Comparison of ENCODE assay signal across 8 mouse cellular contexts in the genomic region with DNA sequence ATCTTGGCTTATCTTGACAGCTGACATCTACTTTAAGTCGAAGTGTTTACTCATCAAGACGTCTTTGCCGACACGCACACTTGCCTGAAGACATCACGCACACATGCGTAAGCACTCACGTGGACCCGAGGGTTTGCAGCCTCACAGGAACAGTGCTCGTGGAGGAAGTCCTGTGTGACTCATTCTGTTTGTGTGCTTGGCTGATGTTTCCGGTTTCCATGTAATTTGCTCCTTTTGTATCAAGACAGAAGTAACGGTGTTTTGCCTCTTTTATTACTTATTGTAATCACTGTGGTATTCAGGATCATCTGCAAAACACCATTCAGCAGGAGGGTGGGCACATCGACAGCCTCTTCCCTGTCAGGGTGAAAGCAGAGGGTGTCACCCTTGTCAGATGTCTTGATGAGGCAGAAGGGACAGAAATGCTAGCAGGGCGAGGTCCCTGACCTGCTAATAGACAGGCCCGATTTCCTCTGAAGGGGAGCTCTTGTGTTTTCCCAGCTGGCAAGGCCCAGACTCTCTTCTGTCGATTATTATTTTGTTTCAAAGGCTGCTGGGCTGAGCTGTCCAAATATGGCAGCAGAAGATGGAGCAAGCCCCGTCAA.
DNase-seq lines count a peak whose midpoint lies in the region; ATAC-seq and TF ChIP-seq lines count a peak whose summit lies in the region.

No protein-coding gene starts in this region.

- WGBS in embryonic facial prominence, embryonic 13.5 days: 59% methylated on average over 16 of the region's 16 CpGs
- WGBS in kidney, postnatal 0 days: 51% methylated on average over 16 of the region's 16 CpGs
- 63% methylated on average over 16 of the region's 16 CpGs for WGBS in midbrain, postnatal 0 days

- no peak overlapping the region for H3K4me3 ChIP-seq in embryonic facial prominence, embryonic 13.5 days
- no peak overlapping the region for H3K4me3 ChIP-seq in kidney, postnatal 0 days (replicated peaks; ENCODE audit: low read depth, low read length)
- no peak overlapping the region for H3K4me3 ChIP-seq in midbrain, postnatal 0 days (ENCODE audit: low read depth, low read length)

- peak overlapping the region; percentile 40 for H3K27ac ChIP-seq in embryonic facial prominence, embryonic 13.5 days
- peak overlapping the region; percentile 73 for H3K27ac ChIP-seq in kidney, postnatal 0 days
- H3K27ac ChIP-seq in midbrain, postnatal 0 days (ENCODE audit: low read depth, low read length): no peak overlapping the region

- no peaks in the 10 kb centered on the region for H3K36me3 ChIP-seq in embryonic facial prominence, embryonic 13.5 days
- H3K36me3 ChIP-seq in kidney, postnatal 0 days (ENCODE audit: insufficient read depth, low read length): no peaks in the 10 kb centered on the region
- no peaks in the 10 kb centered on the region for H3K36me3 ChIP-seq in midbrain, postnatal 0 days (ENCODE audit: insufficient read depth, low read length)

- no peak for ATAC-seq in embryonic facial prominence, embryonic 13.5 days (ENCODE audit: insufficient number of reproducible peaks, insufficient read depth, low FRiP score, low TSS enrichment, low read depth)
- ATAC-seq in kidney, postnatal 0 days (replicated peaks; ENCODE audit: low FRiP score, low read depth): peak; percentile 22; the same call in 1 of the 2 replicates
- ATAC-seq in midbrain, postnatal 0 days (ENCODE audit: low FRiP score): no peak

- peaks cover 29% of the 10 kb centered on the region for H3K4me1 ChIP-seq in embryonic facial prominence, embryonic 13.5 days
- H3K4me1 ChIP-seq in kidney, postnatal 0 days (replicated peaks; ENCODE audit: insufficient read depth, low read length): peaks cover 17% of the 10 kb centered on the region; the same call in 1 of the 2 replicates
- peaks cover 5% of the 10 kb centered on the region; the same call in 1 of the 2 replicates for H3K4me1 ChIP-seq in midbrain, postnatal 0 days (ENCODE audit: insufficient read depth, low read length)

- TF ChIP-seq CTCF in kidney, postnatal 0 days (IDR thresholded peaks at IDR 0.05; ENCODE audit: low read depth): no peak
- no peak for TF ChIP-seq CTCF in midbrain, postnatal 0 days (IDR thresholded peaks at IDR 0.05)

- intact Hi-C loops in heart, postnatal 14 days (cut with DNase I): loop anchor here (5.0 kb wide), 1 partner anchor 69 kb away; no protein-coding TSS in a partner anchor

- no peak overlapping the region for H3K4me2 ChIP-seq in embryonic facial prominence, embryonic 13.5 days
- H3K4me2 ChIP-seq in kidney, postnatal 0 days (ENCODE audit: low read length): no peak overlapping the region
- H3K4me2 ChIP-seq in midbrain, postnatal 0 days (ENCODE audit: low read depth, low read length, poor library complexity, severe bottlenecking): no peak overlapping the region

- no peaks in the 10 kb centered on the region for H3K27me3 ChIP-seq in embryonic facial prominence, embryonic 13.5 days
- no peaks in the 10 kb centered on the region for H3K27me3 ChIP-seq in kidney, postnatal 0 days (ENCODE audit: insufficient read depth, low read length)
- H3K27me3 ChIP-seq in midbrain, postnatal 0 days (ENCODE audit: insufficient read depth, low read length): no peaks in the 10 kb centered on the region

- H3K9me3 ChIP-seq in embryonic facial prominence, embryonic 13.5 days: no peaks in the 10 kb centered on the region
- H3K9me3 ChIP-seq in kidney, postnatal 0 days (replicated peaks; ENCODE audit: low read length): no peaks in the 10 kb centered on the region
- H3K9me3 ChIP-seq in midbrain, postnatal 0 days (ENCODE audit: low read length): 0 out of 2 replicates have a peak, but pooled peaks cover 3% of the 10 kb centered on the region

- peak; percentile 41 for DNase-seq in spleen, adult 12 weeks (ENCODE audit: low spot score)
- DNase-seq in spleen, postnatal 4 days (ENCODE audit: low spot score in 2 of 2): no peak
- DNase-seq in heart, postnatal 14 days: peak; percentile 29 to 31
- peak; percentile 51 for DNase-seq in kidney, postnatal 0 days (ENCODE audit: low spot score)
- DNase-seq in naive thymus-derived CD4-positive, alpha-beta T cell, adult 2 months (ENCODE audit: low read depth): peak; percentile 90
- no peak for DNase-seq in left cerebral cortex, adult 11 months (ENCODE audit: low spot score)
- no peak for DNase-seq in midbrain, postnatal 0 days (ENCODE audit: low spot score)

- no peak overlapping the region for H3K9ac ChIP-seq in embryonic facial prominence, embryonic 13.5 days
- no peak overlapping the region for H3K9ac ChIP-seq in kidney, postnatal 0 days (ENCODE audit: low read depth, low read length)
- no peak overlapping the region for H3K9ac ChIP-seq in midbrain, postnatal 0 days (replicated peaks; ENCODE audit: low read length, poor library complexity, severe bottlenecking)

Comparison
In these comparisons a context has a peak if more than half of its experiments do, and no peak if none do; other contexts are left out.
1. DNase-seq: peak in spleen, adult 12 weeks (single experiment), heart, postnatal 14 days (2 of 2), kidney, postnatal 0 days (single experiment) and naive thymus-derived CD4-positive, alpha-beta T cell, adult 2 months (single experiment); none in spleen, postnatal 4 days (0 of 2), left cerebral cortex, adult 11 months (single experiment) and midbrain, postnatal 0 days (single experiment).